Mouse (Mus musculus): ENCODE measurements around the gene Klhl35.

Klhl35 gene

GRCm38 (mm10) chr7:99452859-99453258 lies 12.9 kb upstream of the Klhl35 start:
- no peak for DNase-seq (ENCODE audit: low spot score)

DNA sequence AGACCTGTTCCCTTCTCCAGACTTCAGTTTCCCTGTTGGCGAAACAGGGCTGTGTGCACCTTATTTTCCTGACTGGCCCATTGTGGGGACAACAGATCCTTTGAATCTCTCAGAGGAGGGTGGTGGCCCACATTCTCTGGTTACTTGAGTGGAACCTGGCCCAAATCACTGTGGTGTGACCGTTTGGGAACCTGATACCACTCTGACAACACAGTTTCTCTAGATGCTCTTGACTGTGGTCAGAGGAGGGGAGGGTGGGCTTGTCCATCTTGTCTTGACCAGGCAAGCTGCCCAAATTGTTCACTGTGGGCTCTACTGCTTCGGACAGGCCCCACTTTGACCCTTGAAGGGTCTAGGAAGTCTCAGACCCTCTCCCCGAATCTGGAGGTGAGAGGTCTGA lies 11.8 kb upstream of the Klhl35 start:
- DNase-seq (ENCODE audit: low spot score), result no peak

DNA sequence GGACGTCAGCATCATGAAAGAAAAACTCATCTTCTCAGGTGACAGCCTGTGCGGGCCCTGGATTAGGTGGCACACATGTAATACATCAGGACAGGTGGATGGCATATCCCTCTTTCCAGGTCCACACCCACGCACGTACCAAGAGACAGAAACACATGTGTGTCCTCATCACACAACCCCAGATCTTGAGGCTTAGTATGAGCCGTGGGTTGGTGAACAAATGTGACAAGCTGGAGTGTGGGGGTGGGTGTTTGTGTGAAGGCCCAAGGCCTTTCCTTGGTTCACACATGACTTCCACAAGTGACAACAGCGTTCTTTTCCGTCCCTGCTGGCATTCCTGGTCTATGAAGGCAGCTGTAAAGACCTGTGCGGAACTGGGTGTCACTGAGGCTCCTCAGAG lies 7.0 kb upstream of the Klhl35 start:
- DNase-seq (ENCODE audit: low spot score), result no peak

- DNase-seq (ENCODE audit: low spot score), result no peak
Measured at GRCm38 (mm10) chr7:99459888-99460652, 5.7 kb upstream of the Klhl35 start.

GRCm38 (mm10) chr7:99463120-99463519 lies 2.7 kb upstream of the Klhl35 start:
- no peak for DNase-seq (ENCODE audit: low spot score)

GRCm38 (mm10) chr7:99467916-99468282 lies 2.1 kb downstream of the Klhl35 start:
- no peak for DNase-seq (ENCODE audit: low spot score)

DNA sequence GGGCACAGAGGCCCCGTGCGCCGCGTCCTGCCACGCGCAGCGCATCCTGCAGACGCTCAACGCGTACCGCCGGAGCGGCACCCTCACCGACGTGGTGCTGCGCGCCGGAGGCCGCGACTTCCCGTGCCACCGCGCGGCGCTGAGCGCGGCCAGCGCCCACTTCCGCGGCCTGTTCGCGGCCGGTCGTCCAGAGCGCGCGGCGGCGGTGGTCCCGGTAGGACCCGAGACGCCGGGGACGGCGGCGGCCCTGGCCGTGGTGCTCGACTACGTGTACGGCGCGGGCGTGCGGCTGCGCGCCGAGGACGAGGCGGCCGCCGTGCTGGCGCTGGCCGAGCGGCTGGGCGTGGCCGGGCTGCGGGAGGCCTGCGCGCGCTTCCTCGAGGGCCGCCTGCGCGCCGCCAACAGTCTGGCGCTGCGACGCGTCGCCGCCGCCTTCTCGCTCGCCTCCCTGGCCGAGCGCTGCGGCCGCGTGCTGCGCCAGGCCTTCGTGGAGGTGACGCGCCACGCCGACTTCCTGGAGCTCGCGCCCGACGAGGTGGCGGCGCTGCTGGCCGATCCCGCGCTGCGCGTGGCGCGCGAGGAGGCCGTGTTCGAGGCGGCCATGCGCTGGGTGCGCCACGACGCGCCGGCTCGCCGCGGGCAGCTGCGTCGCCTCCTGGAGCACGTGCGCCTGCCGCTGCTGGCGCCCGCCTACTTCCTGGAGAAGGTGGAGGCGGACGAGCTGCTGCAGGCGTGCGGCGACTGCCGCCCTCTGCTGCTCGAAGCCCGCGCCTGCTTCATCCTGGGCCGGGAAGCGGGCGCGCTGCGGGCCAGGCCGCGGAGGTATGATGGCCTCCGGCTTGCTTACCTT lies 2.7 kb downstream of the Klhl35 start:
- DNase-seq (ENCODE audit: low spot score), result no peak

- DNase-seq (ENCODE audit: low spot score), result no peak
Measured at GRCm38 (mm10) chr7:99469680-99470405, 4.0 kb downstream of the Klhl35 start.

DNA sequence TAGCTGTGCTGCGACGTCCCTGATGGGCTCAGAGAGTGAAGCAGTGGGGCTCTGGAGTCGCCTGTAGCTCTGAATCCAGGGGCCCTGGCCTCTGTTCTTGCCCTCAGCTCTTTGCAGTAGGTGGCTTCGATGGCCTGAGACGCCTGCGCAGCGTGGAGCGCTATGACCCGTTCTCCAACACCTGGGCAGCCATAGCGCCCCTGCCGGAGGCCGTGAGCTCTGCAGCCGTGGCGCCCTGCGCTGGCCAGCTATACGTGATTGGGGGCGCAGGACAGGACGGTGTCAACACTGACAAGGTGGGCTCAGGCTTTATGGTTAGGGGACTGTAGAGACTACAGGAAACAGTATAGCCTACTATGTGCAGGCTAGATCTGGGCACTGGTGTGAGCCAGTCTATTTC lies 5.8 kb downstream of the Klhl35 start:
- no peak for DNase-seq (ENCODE audit: low spot score)

DNA sequence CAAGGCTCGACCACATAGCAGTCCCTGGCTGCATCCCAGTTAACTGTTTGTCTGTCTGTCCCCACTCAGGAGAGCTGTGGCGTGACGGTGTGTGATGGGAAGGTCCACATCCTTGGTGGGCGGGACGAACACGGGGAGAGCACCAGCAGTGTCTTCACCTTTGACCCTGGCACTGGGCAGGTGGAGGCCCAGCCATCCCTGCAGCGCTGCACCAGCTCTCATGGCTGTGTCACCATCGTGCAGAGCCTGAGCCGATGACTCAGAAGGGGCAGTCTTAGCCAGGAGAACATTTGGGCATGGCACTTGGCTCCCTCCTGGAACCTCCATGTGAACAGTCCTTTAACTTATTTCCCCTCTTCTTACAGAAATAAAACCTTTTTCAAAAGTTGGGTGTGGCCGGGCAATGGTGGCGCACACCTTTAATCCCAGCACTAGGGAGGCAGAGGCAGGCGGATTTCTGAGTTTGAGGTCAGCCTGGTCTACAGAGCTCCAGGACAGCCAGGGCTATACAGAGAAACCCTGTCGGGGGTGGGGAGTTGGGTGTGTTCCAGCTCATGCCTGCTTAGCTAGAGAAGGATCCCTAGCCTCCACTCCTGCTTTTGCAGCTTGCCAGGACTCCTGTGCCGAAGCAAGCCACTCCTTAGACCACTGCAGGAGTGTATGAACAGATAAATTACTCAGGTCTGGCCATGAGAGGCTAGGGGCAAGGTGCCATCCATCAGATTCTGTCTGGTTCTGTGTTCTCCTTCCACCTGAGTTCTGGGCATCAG lies 8.0 kb downstream of the Klhl35 start:
- DNase-seq (ENCODE audit: low spot score), result peak; percentile 20

DNA sequence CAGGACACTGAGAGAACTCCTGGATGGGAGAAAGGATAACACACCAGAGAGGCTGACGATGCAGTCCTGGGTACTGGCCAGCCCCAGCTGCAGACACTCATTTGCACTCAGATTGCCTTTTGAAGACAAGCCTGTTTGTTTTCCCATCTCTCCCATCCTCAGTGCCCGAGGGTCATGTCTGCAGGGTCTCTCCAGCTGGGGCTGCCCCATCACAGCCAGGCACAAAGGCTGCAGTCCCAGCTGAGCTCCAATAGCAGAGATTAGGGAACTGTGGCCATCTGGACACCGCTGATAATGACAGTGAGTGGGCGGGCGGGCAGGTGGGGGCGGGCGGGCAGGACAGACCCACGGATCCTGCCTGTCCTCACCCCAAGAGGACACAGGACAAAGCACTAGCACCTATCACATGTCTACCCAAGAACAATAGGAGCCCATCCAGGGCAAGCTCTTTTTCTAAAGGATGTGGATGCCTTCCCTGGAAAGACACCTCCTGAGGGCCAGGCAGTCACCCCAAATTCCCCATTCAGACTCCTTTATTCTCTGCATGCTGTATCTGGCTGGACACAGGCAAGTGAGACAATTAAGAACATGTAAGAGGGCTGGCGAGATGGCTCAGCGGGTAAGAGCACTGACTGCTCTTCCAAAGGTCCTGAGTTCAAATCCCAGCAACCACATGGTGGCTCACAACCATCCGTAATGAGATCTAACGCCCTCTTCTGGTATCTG lies 9.2 kb downstream of the Klhl35 start:
- DNase-seq (ENCODE audit: low spot score), result no peak

DNA sequence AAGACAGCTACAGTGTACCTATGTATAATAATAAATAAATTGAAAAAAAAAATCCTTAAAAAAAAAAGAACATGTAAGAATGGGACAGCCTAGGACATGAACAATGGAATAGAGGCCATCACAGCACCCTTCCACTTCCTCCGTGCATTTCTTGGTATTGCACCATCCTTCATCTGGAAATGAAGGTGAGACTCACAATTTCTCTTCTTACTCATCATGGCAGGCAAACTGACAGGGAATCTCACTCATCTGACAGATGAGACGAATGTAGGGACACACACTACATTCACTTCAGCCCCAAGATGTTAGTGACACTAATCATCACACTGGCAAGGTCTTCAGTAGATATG lies 9.7 kb downstream of the Klhl35 start:
- no peak for DNase-seq (ENCODE audit: low spot score)

DNA sequence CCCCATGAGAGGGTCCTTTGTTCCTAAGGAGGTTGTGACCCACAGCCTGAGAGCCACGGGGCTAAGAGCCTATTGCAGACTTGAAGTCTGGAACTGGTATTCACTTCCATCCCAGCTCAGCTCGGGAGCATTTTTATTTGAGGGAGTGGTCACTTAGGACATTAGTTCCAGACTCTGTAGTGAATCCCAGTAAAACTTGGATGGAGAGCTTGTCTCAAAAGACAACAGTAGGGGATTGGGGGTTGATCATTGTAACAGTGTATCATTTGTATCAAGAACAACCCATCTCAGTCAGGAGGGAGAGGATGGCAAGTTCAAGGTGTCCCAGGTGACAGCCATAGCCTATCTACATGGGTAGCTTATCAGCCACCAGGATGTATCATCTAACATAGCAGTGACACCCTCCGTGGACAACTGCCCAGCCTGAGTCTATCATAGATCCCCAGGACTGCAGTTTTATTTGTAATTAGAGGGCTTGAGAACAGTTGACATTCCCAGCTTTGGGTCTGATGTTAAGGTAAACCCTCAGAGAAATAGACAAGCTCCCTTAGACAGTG lies 10.8 kb downstream of the Klhl35 start:
- no peak for DNase-seq (ENCODE audit: low spot score)

DNA sequence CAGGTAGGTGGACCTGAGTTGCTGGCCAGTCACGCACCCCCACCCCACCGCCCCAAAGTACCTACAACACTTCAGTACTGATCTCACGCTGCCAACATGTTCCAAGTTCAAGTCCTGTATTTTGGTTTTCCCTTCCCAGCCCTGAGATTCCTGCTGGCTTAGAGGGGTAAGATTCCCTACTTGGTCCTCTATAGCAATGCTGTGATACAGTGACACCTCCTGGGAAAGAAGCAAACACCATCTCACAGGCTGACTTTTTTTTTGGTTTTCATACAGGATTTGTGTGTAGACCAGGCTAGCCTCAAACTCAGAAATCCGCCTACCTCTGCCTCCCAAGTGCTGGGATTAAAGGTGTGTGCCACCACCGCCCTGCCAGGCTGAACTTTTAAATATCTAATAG lies 11.4 kb downstream of the Klhl35 start:
- DNase-seq (ENCODE audit: low spot score), result no peak

DNA sequence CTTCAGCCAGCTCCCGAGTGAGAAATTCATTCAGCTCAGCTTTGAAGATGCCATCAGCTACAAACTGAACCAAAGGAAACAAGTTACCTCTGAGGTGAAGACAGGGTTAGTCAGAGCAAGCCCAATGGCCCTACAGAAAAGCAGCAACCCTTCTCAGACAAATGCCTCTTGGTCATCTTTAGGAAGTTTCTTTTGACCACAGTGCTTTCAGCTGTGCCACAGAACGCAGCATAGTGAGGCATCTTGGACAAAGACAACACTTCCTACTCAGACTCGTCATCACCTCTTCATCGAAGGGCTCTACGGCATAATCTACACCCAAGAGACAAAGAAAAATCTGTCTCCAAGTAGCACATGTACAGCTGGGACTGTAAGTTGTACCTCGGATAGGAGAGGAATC lies 16.8 kb downstream of the Klhl35 start:
- no peak for DNase-seq (ENCODE audit: low spot score)

DNA sequence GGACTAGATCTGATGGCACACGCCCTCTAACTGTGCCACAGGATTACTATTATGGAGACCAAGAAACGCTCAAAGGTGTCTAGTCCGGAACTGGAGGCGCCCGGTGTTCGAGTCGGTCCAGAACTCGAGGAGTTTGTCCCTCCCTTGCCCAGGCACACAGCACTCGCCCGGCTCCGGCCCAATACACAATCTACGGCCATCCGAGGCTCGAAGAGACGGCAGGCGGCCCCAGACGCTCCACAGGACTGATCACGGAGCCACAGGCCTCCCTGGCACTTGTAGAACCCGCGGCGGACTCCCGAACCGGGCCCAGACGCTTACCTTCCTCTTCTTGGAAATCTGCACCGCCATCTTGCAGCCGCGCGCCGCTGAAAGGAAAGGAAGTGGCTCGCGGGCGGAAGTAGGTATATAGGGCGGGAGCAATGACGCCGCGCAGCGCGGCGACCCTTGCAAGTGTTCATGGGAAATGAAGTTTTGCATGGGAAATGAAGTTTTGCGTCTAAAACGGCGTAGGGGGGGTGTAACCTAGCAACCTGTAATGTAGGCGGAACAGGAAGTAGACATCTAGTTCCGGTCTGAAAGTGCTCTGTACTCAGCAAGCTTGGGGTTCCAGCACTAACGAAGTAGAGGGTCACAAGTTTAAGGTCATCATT lies 17.6 kb downstream of the Klhl35 start, which contains the start of gene Rps3:
Gene Rps3 (minus strand): TSS at position 468 of the 653 bp plus-strand sequence.
- DNase-seq (ENCODE audit: low spot score), result peak; percentile 95

DNA sequence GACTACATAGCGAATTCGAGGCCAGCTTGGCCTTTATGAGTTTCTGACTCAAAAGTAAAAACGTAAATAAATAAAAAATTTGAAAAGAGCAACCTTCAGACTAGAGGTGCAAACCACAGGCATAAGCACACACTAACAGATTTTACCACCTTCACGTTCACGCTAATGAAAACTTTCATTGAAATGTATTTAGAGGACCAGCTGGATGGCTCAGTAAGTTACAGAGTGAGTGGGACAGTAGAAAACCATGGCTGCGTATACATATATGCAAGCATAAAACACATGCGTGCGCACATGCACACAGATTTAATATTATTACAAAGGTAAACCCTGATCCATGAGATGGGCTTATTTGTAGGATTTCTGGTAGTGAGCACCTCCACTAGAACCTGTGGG lies 18.1 kb downstream of the Klhl35 start:
- DNase-seq (ENCODE audit: low spot score), result no peak

DNA sequence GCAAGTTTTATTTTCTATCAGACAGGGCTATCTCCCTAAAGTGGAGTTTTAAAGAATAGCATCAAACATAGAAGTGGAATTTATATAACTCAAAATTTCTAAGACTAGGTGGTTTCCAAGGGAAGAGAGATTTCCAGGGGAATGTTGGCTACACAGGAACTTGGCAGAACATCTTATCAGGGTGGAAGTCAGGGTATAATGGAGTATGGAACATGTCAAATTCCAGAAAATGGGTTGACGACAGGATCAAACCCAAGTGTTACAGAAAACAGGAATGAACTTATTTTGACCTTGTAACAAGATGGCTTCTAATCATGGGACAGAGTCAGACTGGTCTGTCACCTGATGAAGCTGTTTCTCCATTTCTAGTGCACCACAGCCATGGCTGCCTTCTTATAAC lies 18.9 kb downstream of the Klhl35 start:
- DNase-seq (ENCODE audit: low spot score), result no peak

- no peak for DNase-seq (ENCODE audit: low spot score)
Measured at GRCm38 (mm10) chr7:99489708-99490107, 23.9 kb downstream of the Klhl35 start.

DNA sequence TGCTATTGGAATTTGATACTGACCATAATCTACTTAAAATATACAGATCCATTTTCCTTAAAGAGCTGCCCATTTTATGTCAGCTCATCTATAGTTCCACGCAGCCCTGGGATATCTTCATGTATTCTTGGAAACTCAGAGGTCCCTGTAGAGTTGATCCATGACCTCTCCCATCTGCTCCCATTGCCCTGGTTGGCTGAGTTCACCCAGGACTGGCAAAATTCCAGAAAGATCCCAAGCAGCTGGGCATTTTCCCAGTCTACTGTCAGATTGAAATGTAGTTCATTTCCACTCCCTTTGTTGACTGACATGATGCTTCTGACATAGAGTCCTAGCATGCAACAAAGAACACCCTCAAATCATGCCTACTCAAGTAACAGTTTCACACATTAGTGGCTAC lies 33.3 kb downstream of the Klhl35 start:
- DNase-seq (ENCODE audit: low spot score), result peak; percentile 85

DNA sequence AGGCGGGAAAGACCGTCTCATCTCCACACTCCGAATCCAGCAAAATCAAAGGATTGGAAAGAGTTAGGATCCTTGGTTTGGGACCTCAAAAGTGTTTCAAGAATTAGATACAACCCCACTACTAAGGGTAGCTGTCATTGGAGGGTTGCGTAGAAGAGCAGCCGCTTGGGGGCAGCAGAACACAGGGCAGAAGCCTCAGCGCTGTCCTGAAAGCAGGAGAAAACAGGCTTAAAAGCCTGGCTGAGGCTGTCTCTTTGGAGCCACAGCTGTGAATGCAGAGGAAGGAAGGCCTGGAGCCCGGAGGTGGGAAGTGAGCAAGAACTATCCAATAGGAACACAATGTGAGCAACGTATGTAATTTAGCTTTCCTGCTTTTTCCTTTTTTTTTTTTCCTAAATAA lies 34.4 kb downstream of the Klhl35 start:
- peak; percentile 74 for DNase-seq (ENCODE audit: low spot score)
